ENCODE assay signal across 8 mouse cellular contexts in the genomic region with DNA sequence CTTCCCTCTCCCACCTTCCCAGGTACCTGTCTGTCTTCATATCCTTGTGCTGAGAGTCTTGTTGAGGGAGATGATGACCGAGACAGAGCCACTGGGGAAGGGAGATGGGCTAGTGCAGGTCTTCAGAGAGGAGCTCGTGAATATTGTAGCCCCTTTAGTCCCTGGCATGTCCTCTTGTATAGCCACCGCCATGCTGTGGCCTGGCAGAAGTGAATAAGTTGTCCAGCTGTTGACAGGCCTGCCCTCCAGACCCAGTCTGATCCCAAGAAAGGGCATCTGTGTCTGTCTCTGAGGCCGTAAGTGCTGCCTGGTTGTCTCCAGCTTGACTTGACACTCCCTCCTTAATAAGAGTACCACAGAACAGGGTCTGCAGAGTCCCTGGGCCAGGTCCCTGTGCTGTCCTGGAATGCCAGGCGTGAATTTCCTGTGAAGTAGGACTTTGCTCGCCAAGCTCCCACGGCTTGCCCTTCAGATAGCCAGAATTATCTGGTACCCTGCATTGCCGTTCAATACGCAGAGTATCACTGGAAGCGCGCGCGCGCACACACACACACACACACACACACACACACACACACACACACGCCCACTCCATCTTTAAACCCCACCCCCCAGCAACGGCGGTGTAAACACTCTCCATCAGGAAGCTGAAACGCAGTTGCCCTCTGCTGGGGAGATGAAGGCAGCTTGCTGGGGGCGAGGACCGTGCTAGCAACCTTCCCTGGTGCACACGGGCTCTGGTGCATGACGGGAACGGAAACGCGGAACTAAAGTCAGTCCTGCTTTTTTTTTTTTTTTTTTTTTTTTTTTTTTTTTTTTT.
DNase-seq lines count a peak whose midpoint lies in the region; ATAC-seq and TF ChIP-seq lines count a peak whose summit lies in the region.

No protein-coding gene starts in this region.

- WGBS in forebrain, embryonic 14.5 days, result 9% methylated on average over 25 of the region's 25 CpGs
- WGBS in liver, postnatal 0 days (ENCODE audit: insufficient replicate concordance), result 13% methylated on average over 25 of the region's 25 CpGs
- 9% methylated on average over 25 of the region's 25 CpGs for WGBS in neural tube, embryonic 14.5 days

- peak overlapping the region; percentile 11 for H3K4me3 ChIP-seq in brown adipose tissue, adult 24 weeks (ENCODE audit: insufficient read depth, low read depth, low read length)
- peak overlapping the region; percentile 35 for H3K4me3 ChIP-seq in forebrain, embryonic 14.5 days (ENCODE audit: low read depth, low read length)
- H3K4me3 ChIP-seq in liver, postnatal 0 days (ENCODE audit: low read depth, low read length), result peak overlapping the region; percentile 29
- peak overlapping the region; percentile 30; the same call in 1 of the 2 replicates for H3K4me3 ChIP-seq in neural tube, embryonic 14.5 days (ENCODE audit: low read depth, low read length)

- peak; percentile 98 for DNase-seq in forebrain, embryonic 14.5 days (ENCODE audit: low spot score)
- peak; percentile 86 to 88 for DNase-seq in heart, postnatal 14 days
- peak; percentile 86 for DNase-seq in layer of hippocampus, adult 11-12 months (ENCODE audit: low spot score)
- DNase-seq in liver, postnatal 0 days, result peak; percentile 87
- DNase-seq in testis, postnatal 14 days (ENCODE audit: low spot score), result peak; percentile 83

- H3K9me3 ChIP-seq in forebrain, embryonic 14.5 days (replicated peaks; ENCODE audit: control insufficient read depth, low read length), result no peaks in the 10 kb centered on the region
- H3K9me3 ChIP-seq in liver, postnatal 0 days (ENCODE audit: low read length), result no peaks in the 10 kb centered on the region
- no peaks in the 10 kb centered on the region for H3K9me3 ChIP-seq in neural tube, embryonic 14.5 days (ENCODE audit: control insufficient read depth, low read length)

- no peaks in the 10 kb centered on the region for H3K36me3 ChIP-seq in forebrain, embryonic 14.5 days (ENCODE audit: control insufficient read depth, insufficient read depth, low read length)
- H3K36me3 ChIP-seq in liver, postnatal 0 days (replicated peaks; ENCODE audit: insufficient read depth, low read length), result no peaks in the 10 kb centered on the region
- H3K36me3 ChIP-seq in neural tube, embryonic 14.5 days (ENCODE audit: control insufficient read depth, insufficient read depth, low read length), result no peaks in the 10 kb centered on the region

- H3K9ac ChIP-seq in forebrain, embryonic 14.5 days (ENCODE audit: low read length), result no peak overlapping the region
- H3K9ac ChIP-seq in liver, postnatal 0 days (replicated peaks), result no peak overlapping the region
- H3K9ac ChIP-seq in neural tube, embryonic 14.5 days (replicated peaks; ENCODE audit: low read depth, low read length), result no peak overlapping the region

- H3K27ac ChIP-seq in brown adipose tissue, adult 24 weeks (replicated peaks; ENCODE audit: low read depth, low read length), result peak overlapping the region; percentile 20; the same call in 1 of the 2 replicates
- peak overlapping the region; percentile 33; the same call in 1 of the 2 replicates for H3K27ac ChIP-seq in forebrain, embryonic 14.5 days (ENCODE audit: low read depth, low read length)
- peak overlapping the region; percentile 29 for H3K27ac ChIP-seq in liver, postnatal 0 days (ENCODE audit: low read depth)
- H3K27ac ChIP-seq in neural tube, embryonic 14.5 days (ENCODE audit: low read depth, low read length), result peak overlapping the region; percentile 25; the same call in 1 of the 2 replicates

- H3K27me3 ChIP-seq in forebrain, embryonic 14.5 days (replicated peaks; ENCODE audit: control insufficient read depth, insufficient read depth, low read length), result no peaks in the 10 kb centered on the region
- 0 out of 2 replicates have a peak, but pooled peaks cover 2% of the 10 kb centered on the region for H3K27me3 ChIP-seq in liver, postnatal 0 days (ENCODE audit: insufficient read depth, low read length)
- no peaks in the 10 kb centered on the region for H3K27me3 ChIP-seq in neural tube, embryonic 14.5 days (ENCODE audit: control insufficient read depth, insufficient read depth, low read length)

- peak overlapping the region; percentile 71 for H3K4me2 ChIP-seq in forebrain, embryonic 14.5 days (ENCODE audit: low read length)
- peak overlapping the region; percentile 70 for H3K4me2 ChIP-seq in liver, postnatal 0 days (ENCODE audit: low read depth, low read length)
- H3K4me2 ChIP-seq in neural tube, embryonic 14.5 days (ENCODE audit: low read depth, low read length), result peak overlapping the region; percentile 61

- peak; percentile 47; the same call in 1 of the 2 replicates for TF ChIP-seq EP300 in liver, postnatal 0 days (IDR thresholded peaks at IDR 0.05; ENCODE audit: low read depth)

- peak; percentile 99 for ATAC-seq in CD4-positive, CD25-positive, alpha-beta regulatory T cell, adult 4 months
- peak; percentile 96 for ATAC-seq in forebrain, embryonic 14.5 days
- ATAC-seq in liver, postnatal 0 days, result peak; percentile 90
- ATAC-seq in neural tube, embryonic 14.5 days (ENCODE audit: low read depth), result peak; percentile 96

- TF ChIP-seq CTCF in liver, postnatal 0 days (IDR thresholded peaks at IDR 0.05; ENCODE audit: low read depth), result peak; percentile 86

- no peaks in the 10 kb centered on the region for H3K4me1 ChIP-seq in brown adipose tissue, adult 24 weeks (ENCODE audit: control insufficient read depth, insufficient read depth, insufficient read length, low read length)
- H3K4me1 ChIP-seq in forebrain, embryonic 14.5 days (ENCODE audit: control insufficient read depth, insufficient read depth, low read length), result peaks cover 7% of the 10 kb centered on the region
- H3K4me1 ChIP-seq in liver, postnatal 0 days (ENCODE audit: insufficient read depth), result peaks cover 31% of the 10 kb centered on the region
- peaks cover 6% of the 10 kb centered on the region for H3K4me1 ChIP-seq in neural tube, embryonic 14.5 days (ENCODE audit: control insufficient read depth, insufficient read depth, low read length)

- intact Hi-C loops in heart, postnatal 14 days (cut with DNase I), result loop anchor here (5.0 kb wide), 1 partner anchor 102 kb away; no protein-coding TSS in a partner anchor

Comparison
In these comparisons a context has a peak if more than half of its experiments do, and no peak if none do; other contexts are left out.
1. Peak in every context shown above with its lines: DNase-seq, ATAC-seq, H3K4me3 ChIP-seq and H3K27ac ChIP-seq.